ENCODE assay signal across 1 mouse cellular context in genomic region chr16:20828996-20829731, GRCm38 (mm10).
TF ChIP-seq lines count a peak whose summit lies in the region.

No protein-coding gene starts in this region.

TF ChIP-seq in CH12.LX, 34 proteins besides CTCF, POLR2A, EP300 and RAD21 (continued from another document):
- TF ChIP-seq ELF1 (IDR thresholded peaks at IDR 0.05; ENCODE audit: low read depth, low read length) = no peak
- TF ChIP-seq ZC3H11A (IDR thresholded peaks at IDR 0.05; ENCODE audit: low read depth, low read length) = no peak
